Mouse (Mus musculus): ENCODE measurements around the gene Arhgef17.

GRCm38 (mm10) chr7:100921289-100921688 is 10.6 kb downstream of the Arhgef17 start:
- TF ChIP-seq CTCF (conservative IDR thresholded peaks at IDR 0.05; ENCODE audit: low read length) (no peak), POU5F1 (IDR thresholded peaks at IDR 0.05; ENCODE audit: borderline replicate concordance, low read length) (no peak)

All from E14TG2a.4 (cell line).